Mouse (Mus musculus): ENCODE results near the gene Dbi.

The Dbi gene

DNA sequence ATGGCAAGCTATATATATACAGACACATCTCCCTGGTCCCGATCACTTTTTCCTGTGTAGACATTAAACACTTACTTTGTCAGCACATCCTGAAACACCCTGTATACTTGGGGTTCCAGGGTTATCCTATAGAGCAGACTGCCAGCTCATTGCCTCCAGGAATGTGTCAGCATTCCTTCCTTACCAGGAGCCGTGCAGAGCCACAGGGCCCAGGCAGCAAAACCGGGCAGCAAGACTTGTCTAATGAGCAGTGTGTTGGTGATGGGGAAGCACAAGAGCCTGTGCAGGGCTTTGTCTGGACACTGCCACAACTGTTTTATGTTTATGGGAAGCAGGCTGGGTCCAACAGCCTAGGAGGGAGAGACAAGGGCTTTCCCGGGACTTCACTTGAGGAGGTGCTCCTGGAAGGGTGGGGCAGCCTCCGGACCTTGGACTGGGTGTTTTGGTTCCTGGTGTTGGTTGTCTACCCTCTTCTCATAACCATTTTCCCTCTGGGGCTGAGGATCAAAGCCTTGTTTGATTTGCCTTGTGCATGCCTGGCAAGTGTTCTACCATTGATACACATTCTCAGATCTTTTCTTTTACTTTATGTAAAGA is 36.9 kb downstream of the Dbi start:
- no peak for DNase-seq (ENCODE audit: low read depth in 2 of 2, low spot score in 2 of 2)

- DNase-seq (ENCODE audit: low read depth in 2 of 2, low spot score in 2 of 2): no peak
These were observed 37.8 kb downstream of the Dbi start for GRCm38 (mm10) chr1:120082957-120083585.

DNA sequence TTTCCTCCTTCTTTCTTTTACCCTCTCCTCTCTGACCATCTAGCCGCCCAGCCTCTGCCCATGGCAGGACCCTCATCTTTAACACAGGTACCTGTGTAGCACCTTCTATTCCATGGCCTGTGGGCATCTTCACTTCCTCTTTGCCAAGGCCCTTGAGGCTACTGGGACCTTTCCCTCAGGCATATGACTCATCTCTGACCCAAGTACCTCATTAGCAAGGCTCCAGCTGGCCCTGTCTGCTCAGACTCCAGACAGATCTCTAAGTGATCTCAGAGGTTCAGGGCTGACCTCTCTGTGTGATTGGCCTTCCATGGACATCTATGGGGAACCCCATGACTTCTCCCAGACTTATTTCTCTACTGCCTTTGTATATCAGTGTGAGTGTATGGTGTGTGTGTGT is 40.2 kb downstream of the Dbi start:
- no peak for DNase-seq (ENCODE audit: low read depth in 2 of 2, low spot score in 2 of 2)

DNA sequence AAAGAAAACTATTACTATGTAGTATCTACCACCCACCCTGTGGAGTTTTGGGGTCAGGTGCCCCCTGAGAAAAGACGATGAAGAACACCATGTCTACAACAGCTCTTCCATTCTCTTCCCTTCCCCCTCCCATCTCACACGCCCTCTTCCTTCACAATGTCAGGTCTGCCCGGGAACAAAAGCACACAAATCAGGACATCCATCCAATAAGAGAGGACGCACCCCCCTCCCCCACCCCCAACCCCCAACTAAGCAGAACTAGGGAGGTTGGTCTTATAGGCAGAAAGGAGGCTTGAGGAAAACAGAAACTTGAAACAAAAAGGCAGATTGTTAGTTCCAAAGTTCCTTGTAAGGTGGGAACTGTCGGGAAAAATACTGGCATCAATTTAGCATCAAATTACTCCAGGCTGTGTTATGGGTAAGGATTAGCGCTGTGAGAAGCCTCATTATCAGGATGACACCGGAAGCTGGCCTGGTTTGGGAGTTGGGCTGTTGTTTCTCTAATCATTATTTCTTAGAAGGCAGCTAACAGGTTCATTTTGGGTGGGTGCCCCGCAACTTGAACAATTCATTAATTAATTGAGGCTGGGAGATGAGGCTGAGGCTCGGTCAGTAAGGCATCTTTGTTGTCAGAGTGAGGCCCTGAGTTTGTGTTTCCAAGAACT is 43.0 kb downstream of the Dbi start:
- no peak for DNase-seq (ENCODE audit: low read depth in 2 of 2, low spot score in 2 of 2)

DNA sequence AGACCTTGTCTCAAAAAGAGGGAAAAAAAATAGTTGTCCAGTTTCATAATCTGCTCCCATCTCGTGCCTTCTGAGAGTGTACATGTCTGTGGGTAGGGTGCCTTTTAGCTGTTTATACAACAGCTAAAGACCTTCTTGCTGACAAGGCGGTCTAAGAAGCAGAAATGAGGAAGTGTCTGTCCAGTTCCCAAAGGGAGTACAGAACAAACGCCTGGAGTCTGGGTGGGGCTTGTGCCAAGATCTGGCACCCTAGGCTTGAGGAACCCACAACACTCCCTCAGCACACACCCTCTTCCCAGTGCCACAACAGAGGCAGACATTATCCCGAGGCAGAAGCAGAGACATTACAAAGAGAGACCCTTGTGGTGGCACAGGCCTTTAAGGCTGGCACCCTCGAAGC is 45.4 kb downstream of the Dbi start:
- DNase-seq (ENCODE audit: low read depth in 2 of 2, low spot score in 2 of 2): no peak

GRCm38 (mm10) chr1:120074931-120075330 is 45.9 kb downstream of the Dbi start:
- no peak for DNase-seq (ENCODE audit: low read depth in 2 of 2, low spot score in 2 of 2)

DNA sequence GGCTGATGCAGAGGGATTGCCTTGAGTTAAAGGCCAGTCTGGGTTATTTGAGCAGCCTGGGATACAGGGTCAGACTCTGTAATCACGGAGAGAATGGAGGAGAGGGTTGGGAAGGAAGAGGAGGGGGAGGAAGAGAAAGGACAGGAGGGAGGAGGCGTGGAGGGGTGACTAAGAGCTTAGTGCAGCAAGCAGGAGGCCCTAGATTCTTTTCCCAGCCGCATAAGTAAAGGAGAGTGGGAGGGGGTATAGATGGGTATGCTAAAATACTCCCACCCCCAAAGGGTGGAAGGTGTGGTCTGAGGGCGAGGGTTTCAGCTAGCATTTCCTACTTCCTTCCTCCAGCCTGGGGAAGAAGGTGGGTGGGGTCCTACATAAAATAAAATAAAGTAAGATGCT is 46.6 kb downstream of the Dbi start:
- DNase-seq (ENCODE audit: low read depth in 2 of 2, low spot score in 2 of 2): no peak

GRCm38 (mm10) chr1:120073519-120074306 is 47.2 kb downstream of the Dbi start, which contains the start of gene Tmem37:
TSS of gene Tmem37 (minus strand) at chr1:120074074.
- DNase-seq (ENCODE audit: low read depth in 2 of 2, low spot score in 2 of 2): no peak

DNA sequence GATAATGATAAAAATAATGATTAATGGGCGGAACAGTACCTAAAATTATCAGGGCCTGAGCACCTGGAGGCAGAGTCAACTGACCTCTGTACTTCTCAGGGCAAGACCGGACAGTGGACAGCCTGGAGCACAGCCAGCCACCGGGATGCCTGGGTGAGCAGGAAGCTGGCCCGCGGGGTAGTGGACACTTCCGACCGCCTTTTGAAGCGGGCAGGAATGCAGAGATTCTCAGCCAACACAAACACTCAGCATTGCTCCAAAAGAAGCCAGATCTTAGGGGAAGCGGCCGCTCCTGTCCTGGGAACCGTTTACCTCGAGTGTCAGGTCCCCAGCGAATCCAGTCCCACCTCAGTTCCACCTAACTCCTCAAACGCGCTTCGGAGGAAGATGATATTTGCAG is 48.0 kb downstream of the Dbi start:
- DNase-seq (ENCODE audit: low read depth in 2 of 2, low spot score in 2 of 2): no peak

DNA sequence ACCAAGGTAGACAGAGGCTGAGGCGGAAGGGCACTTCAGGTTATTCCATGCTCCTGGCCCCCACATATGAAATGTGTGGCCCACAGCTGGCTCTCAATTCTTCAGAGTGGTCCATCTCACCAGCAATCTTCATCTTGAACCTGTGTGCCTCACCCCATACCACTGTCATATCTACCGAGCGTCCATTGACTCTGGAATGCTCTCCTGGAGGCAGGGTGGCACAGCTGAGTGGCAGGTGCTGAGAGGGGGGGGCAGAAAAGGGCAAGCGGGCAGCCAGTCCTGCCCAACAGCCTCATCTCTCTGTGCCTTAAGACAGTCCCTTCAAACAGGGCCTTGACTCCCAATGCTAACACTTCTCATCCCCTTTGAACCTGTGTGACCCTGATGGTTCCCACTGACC is 49.7 kb downstream of the Dbi start:
- DNase-seq (ENCODE audit: low read depth in 2 of 2, low spot score in 2 of 2): no peak

- DNase-seq (ENCODE audit: low read depth in 2 of 2, low spot score in 2 of 2): no peak
These were observed 50.7 kb downstream of the Dbi start for GRCm38 (mm10) chr1:120070168-120070567.

DNA sequence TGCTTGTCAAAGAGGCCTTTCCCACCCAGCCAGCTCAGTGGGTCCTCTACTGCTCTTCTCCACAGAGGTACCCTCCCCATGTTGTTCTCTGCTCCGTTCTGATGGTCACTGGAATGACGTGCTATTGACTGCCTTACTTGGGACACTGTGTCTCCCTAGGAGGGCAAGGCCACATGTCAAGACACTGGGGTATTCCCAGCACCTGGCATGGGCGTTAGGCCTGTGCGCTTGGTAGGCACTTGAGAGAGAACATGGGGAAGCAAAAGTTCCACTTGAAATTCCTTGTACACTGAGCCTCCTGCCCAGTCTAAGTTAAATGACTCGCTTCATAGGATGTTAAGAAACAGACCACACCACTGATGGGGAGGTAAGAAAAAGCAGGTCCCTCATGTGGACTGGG is 51.8 kb downstream of the Dbi start:
- DNase-seq (ENCODE audit: low read depth in 2 of 2, low spot score in 2 of 2): no peak

DNA sequence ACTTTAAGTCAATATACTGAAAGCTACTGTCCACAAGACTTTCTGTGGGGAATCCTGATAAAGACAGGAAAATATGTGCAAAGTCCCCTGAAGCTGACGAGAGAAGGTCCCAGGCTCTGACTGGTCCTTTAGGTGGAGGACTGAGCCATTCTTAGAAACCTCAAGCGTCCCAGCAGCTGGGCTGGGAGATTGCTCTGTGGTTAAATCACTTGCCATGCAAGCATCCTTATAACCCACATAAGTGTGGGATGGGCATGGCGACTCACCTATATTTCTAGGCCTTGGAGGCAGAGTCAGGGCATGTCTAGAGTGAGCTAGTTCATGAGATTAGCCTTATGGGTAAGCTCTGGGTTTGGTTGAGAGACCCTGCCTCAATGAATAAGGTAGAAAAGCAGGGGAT is 54.3 kb downstream of the Dbi start:
- DNase-seq (ENCODE audit: low read depth in 2 of 2, low spot score in 2 of 2): no peak

- DNase-seq (ENCODE audit: low read depth in 2 of 2, low spot score in 2 of 2): no peak
These were observed 54.7 kb downstream of the Dbi start for GRCm38 (mm10) chr1:120066159-120066558.

- DNase-seq (ENCODE audit: low read depth in 2 of 2, low spot score in 2 of 2): no peak
These were observed 56.7 kb downstream of the Dbi start for GRCm38 (mm10) chr1:120064036-120064682.
